Mouse (Mus musculus) intestine, postnatal 0 days (tissue): Measurements from ENCODE around the gene Ugt2b5. TPM values are rescaled to one million over a fixed set of nuclear protein-coding genes. Genes with fewer than 3 reads are reported as not detected.

ENCODE experiments used
- ATAC-seq: fragments of 200-750 bp; cut with Nextera tagmentation; 2 replicates; pipeline ENCODE4 v1.8.0; 2017; ENCODE audit warnings: mild to moderate bottlenecking, moderate TSS enrichment, moderate library complexity
- H3K27ac ChIP-seq: fragments of 300-500 bp; sonication (generic); 2 replicates; pipeline ENCODE4 v1.5.1; 2014; ENCODE audit warnings: mild to moderate bottlenecking, low read depth, low read length, moderate library complexity
- H3K27me3 ChIP-seq: fragments of 300-500 bp; sonication (generic); replicated peaks from 2 replicates; pipeline ENCODE4 v1.6.1; 2014; ENCODE audit warnings: low read length, mixed read lengths; ENCODE audit not compliant: control insufficient read depth, insufficient read depth
- H3K36me3 ChIP-seq: fragments of 300-500 bp; sonication (generic); 2 replicates; pipeline ENCODE4 v1.6.1; 2014; ENCODE audit warnings: mild to moderate bottlenecking, moderate library complexity; ENCODE audit not compliant: control insufficient read depth, insufficient read depth
- H3K4me1 ChIP-seq: fragments of 300-500 bp; sonication (generic); replicated peaks from 2 replicates; pipeline ENCODE4 v1.6.1; 2014; ENCODE audit warnings: antibody characterized with exemption, low read length, mixed read lengths; ENCODE audit not compliant: control insufficient read depth, insufficient read depth
- H3K4me2 ChIP-seq: fragments of 300-500 bp; sonication (generic); replicated peaks from 2 replicates; pipeline ENCODE4 v1.6.1; 2014; ENCODE audit warnings: low read depth, mild to moderate bottlenecking, moderate library complexity
- H3K4me3 ChIP-seq: fragments of 300-500 bp; sonication (generic); 2 replicates; pipeline ENCODE4 v1.5.1; 2014; ENCODE audit warnings: low read depth, low read length
- H3K9ac ChIP-seq: fragments of 300-500 bp; sonication (generic); 2 replicates; pipeline ENCODE4 v1.6.1; 2014; ENCODE audit warnings: mild to moderate bottlenecking, low read depth, low read length
- H3K9me3 ChIP-seq: fragments of 300-500 bp; sonication (generic); 2 replicates; pipeline ENCODE4 v1.6.1; 2016; ENCODE audit warnings: mixed run types; ENCODE audit not compliant: control insufficient read depth
- CTCF ChIP-seq: sonication (generic); IDR thresholded peaks from 2 replicates; pipeline ENCODE4 v1.5.1; 2016; ENCODE audit warnings: low read depth, mild to moderate bottlenecking, control low read depth, antibody characterized with exemption, moderate library complexity
- WGBS: fragments of 180-500 bp; shearing (Covaris S2); extraction: QIAGEN DNeasy Blood & Tissue Kit; methylation state at CpG from one replicate; pipeline ENCODE4 v1.1.7; 2014; 5-methylcytosine and 5-hydroxymethylcytosine counted together
- polyA plus RNA-seq: library from polyadenylated mRNA; unstranded; fragments of >200 nt; fragmentation: Nextera tagmentation; extraction: Ambion mirVana; gene quantifications from 2 replicates; pipeline ENCODE4 v1.2.1, GENCODE M21; 2015

Gene Ugt2b5
- polyA plus RNA-seq, 1 experiment from 2014 or later: 107 TPM

DNA sequence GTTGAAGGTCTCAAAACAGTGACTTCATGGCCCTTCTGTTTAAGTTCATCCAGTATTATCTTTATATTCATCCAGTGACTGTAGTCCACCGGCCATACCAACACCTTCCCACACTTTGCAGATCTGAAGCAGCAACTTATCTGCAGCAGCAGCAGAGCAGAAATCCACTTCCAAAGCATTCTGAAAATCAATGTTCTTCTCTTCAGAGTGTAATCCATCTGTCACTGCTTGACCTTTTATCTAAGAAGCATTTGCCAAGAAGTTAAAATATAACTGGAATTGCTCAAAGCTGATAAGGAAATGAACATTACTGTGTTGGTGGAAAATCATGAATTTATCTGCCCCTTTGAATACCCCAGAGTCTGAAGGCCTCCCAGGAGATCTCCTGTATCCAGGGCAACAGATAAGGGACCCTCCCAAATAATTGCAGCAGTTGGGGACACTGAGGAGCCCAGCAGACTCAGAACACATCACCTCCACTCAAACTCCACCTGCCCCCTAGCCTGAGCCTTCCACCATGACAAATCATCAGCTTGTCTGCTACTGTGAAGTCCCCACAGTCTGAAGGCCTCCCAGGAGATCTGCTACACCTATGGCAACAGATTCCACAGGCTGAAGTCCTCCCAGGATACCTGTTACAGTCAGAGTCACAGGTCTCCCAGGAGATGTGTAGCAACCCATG is 47.6 kb downstream of the Ugt2b5 start, which contains the start of gene Ugt2b36:
Gene Ugt2b36, minus strand, starts transcription at position 210 of the 682 bp plus-strand sequence.
- Histone ChIP-seq H3K9ac (no peak within 1 kb of the TSS), H3K36me3 (no peaks in the 10 kb centered on the region), H3K4me2 (peak within 1 kb of the TSS; percentile 22; the same call in 1 of the 2 replicates), H3K4me3 (no peak within 1 kb of the TSS), H3K27ac (peak within 1 kb of the TSS; percentile 15; the same call in 1 of the 2 replicates), H3K27me3 (no peaks in the 10 kb centered on the region), H3K9me3 (no peaks in the 10 kb centered on the region), H3K4me1 (no peaks in the 10 kb centered on the region)
- no peak for TF ChIP-seq CTCF
- peak; percentile 94 for ATAC-seq
- WGBS: 47% methylated on average over 1 of the region's 1 CpGs

DNA sequence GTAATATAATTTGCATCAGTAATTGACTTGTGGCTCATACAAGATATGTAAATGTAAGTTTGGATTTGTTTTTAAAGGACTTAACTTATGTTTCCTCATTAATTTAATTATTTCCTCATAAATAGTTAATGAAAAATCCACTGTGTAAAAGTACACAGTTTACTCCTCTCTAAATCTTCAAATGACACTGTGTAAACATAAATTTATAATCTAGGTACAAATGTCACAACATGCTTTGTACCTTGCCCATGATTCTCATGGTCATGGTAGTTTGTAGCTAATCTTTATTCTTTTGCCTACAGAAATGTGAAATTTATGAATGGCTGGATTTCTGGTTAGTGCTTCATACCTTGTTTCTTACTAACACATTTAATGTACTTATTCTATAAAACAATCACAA is 49.0 kb downstream of the Ugt2b5 start:
- Histone ChIP-seq H3K27me3 (no peaks in the 10 kb centered on the region), H3K27ac (no peak overlapping the region), H3K4me3 (no peak overlapping the region), H3K9ac (no peak overlapping the region), H3K4me1 (no peaks in the 10 kb centered on the region), H3K4me2 (no peak overlapping the region), H3K9me3 (no peaks in the 10 kb centered on the region), H3K36me3 (no peaks in the 10 kb centered on the region)
- ATAC-seq: no peak
- no peak for TF ChIP-seq CTCF

DNA sequence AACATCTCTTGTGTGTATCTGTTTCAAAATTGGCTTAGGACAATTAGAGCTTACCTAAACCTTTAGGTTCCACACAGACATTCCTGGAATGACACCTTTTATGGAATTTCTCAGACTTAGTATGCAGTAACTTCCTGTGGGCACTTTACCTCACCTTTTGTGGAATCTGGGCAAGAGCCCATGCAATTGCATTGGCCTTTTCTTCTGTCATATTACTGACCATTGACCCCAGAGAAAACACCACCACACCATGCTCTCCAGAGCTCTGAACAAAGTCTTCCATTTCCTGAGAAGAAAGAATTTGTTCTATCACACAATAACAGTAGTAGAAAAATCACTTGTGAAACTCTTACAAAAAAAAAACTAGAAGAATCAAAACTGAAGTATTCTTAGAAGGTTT is 50.9 kb downstream of the Ugt2b5 start:
- Histone ChIP-seq H3K9me3 (no peaks in the 10 kb centered on the region), H3K4me2 (no peak overlapping the region), H3K4me1 (no peaks in the 10 kb centered on the region), H3K9ac (no peak overlapping the region), H3K4me3 (no peak overlapping the region), H3K27me3 (no peaks in the 10 kb centered on the region), H3K36me3 (no peaks in the 10 kb centered on the region), H3K27ac (no peak overlapping the region)
- TF ChIP-seq CTCF: no peak
- ATAC-seq: no peak

DNA sequence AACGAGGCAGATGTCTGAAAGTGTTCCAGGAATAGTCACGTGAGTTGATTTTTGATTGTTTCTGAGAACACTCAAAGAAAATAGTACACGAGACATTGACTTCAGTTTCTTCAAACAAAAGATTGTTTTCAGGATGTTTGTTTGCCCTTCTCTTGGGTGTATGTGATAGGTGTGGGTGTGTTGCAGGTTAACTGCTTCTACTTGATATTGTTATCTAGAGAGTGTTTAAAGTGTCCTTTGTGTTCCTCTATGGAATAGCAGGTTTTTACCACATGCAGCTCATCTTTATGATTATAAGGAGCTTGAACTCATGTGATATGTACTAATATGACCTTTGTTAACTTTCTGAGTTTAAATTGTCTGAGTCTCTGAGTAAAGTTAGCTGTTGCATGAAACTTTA is 53.8 kb downstream of the Ugt2b5 start:
- Histone ChIP-seq H3K27ac (no peak overlapping the region), H3K4me1 (no peaks in the 10 kb centered on the region), H3K9ac (no peak overlapping the region), H3K27me3 (no peaks in the 10 kb centered on the region), H3K4me3 (no peak overlapping the region), H3K4me2 (no peak overlapping the region), H3K9me3 (no peaks in the 10 kb centered on the region), H3K36me3 (no peaks in the 10 kb centered on the region)
- no peak for ATAC-seq
- 34% methylated on average over 3 of the region's 3 CpGs for WGBS
- no peak for TF ChIP-seq CTCF

Other genes with a start within 250 kb of the Ugt2b5 start
- gene Ugt2b34, start 233.4 kb downstream of the Ugt2b5 start, polyA plus RNA-seq: 57.5 and 69.4 TPM in 2 replicates
- 0.04 and 0.05 TPM in 2 replicates for gene Ugt2b1, start 213.8 kb downstream of the Ugt2b5 start, polyA plus RNA-seq
- gene Ugt2b35, start 139.5 kb downstream of the Ugt2b5 start, polyA plus RNA-seq: 2.4 and 3.1 TPM in 2 replicates
- gene Ugt2b36, start 47.8 kb downstream of the Ugt2b5 start, polyA plus RNA-seq: 17.1 and 22.0 TPM in 2 replicates
- gene Ugt2b37, start 114.5 kb upstream of the Ugt2b5 start, polyA plus RNA-seq: 0.07 TPM in 1 of 2 replicates, not detected in the other
- gene Ugt2a3, start 196.9 kb upstream of the Ugt2b5 start, polyA plus RNA-seq: 5.9 and 6.9 TPM in 2 replicates